Mouse (Mus musculus) ES-Bruce4 (cell line): ENCODE measurements around the gene Tmem25.

ENCODE experiments used
- EP300 ChIP-seq: IDR thresholded peaks from 2 replicates; pipeline ENCODE4 v1.6.1; 2011; ENCODE audit warnings: low read depth, low read length; ENCODE audit not compliant: insufficient read depth
- POLR2A ChIP-seq: IDR thresholded peaks from one replicate; pipeline ENCODE4 v1.8.1; 2011; ENCODE audit warnings: low read length; ENCODE audit not compliant: insufficient read depth

DNA sequence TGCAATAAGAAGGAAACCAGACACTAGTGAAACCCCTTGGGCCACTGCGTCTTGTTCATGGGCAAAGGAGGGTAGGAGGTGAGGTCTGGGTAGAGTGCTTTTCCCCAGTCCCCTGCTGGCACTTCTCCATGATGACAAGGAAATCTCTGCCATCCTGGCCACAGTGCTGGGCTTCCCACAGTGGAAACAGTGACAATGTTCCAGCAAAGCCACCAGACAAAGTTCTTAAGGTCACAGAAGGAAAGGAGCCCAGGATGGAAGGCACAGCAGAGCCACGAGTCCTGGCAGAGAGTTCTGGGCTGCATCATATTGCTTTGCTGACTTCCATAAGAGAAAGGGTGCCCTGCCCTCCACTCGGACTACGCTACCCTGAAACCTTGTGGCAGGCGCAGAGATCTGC is 6.4 kb upstream of the Tmem25 start:
- TF ChIP-seq POLR2A (no peak), EP300 (no peak)
